7 mouse cellular contexts compared by ENCODE assay signal in genomic region chr11:90249025-90249650, GRCm38 (mm10). TPM values are rescaled to one million over a fixed set of nuclear protein-coding genes. Genes with fewer than 3 reads are reported as not detected.
DNase-seq lines count a peak whose midpoint lies in the region; ATAC-seq lines count a peak whose summit lies in the region.

Mmd (plus strand) TSS chr11:90249456.

- peak within 1 kb of the TSS; percentile 90 for H3K9ac ChIP-seq in embryonic facial prominence, embryonic 11.5 days (replicated peaks; ENCODE audit: low read length)
- H3K9ac ChIP-seq in midbrain, embryonic 13.5 days (replicated peaks) = peak within 1 kb of the TSS; percentile 92

- H3K9me3 ChIP-seq in embryonic facial prominence, embryonic 11.5 days (replicated peaks; ENCODE audit: control insufficient read depth, low read length) = no peaks in the 10 kb centered on the region
- no peaks in the 10 kb centered on the region for H3K9me3 ChIP-seq in limb, embryonic 10.5 days (replicated peaks)
- no peaks in the 10 kb centered on the region for H3K9me3 ChIP-seq in midbrain, embryonic 13.5 days

- H3K4me3 ChIP-seq in embryonic facial prominence, embryonic 11.5 days (ENCODE audit: low read depth, low read length) = peak within 1 kb of the TSS; percentile 81
- H3K4me3 ChIP-seq in limb, embryonic 10.5 days = peak within 1 kb of the TSS; percentile 73
- H3K4me3 ChIP-seq in midbrain, embryonic 13.5 days (replicated peaks) = peak within 1 kb of the TSS; percentile 85

- WGBS in embryonic facial prominence, embryonic 11.5 days = under 1% methylated on average over 50 of the region's 51 CpGs
- under 1% methylated on average over 49 of the region's 51 CpGs for WGBS in limb, embryonic 10.5 days
- WGBS in midbrain, embryonic 13.5 days = under 1% methylated on average over 48 of the region's 51 CpGs

- no peaks in the 10 kb centered on the region for H3K4me1 ChIP-seq in embryonic facial prominence, embryonic 11.5 days (ENCODE audit: control insufficient read depth, insufficient read depth, low read length)
- H3K4me1 ChIP-seq in limb, embryonic 10.5 days = peaks cover 25% of the 10 kb centered on the region
- H3K4me1 ChIP-seq in midbrain, embryonic 13.5 days (replicated peaks) = peaks cover 31% of the 10 kb centered on the region

- peak within 1 kb of the TSS; percentile 84 for H3K4me2 ChIP-seq in embryonic facial prominence, embryonic 11.5 days (ENCODE audit: low read depth, low read length)
- peak within 1 kb of the TSS; percentile 76 for H3K4me2 ChIP-seq in midbrain, embryonic 13.5 days (replicated peaks)

- peak within 1 kb of the TSS; percentile 62 for H3K27ac ChIP-seq in embryonic facial prominence, embryonic 11.5 days (replicated peaks; ENCODE audit: low read depth, low read length)
- peak within 1 kb of the TSS; percentile 96 for H3K27ac ChIP-seq in limb, embryonic 10.5 days
- H3K27ac ChIP-seq in midbrain, embryonic 13.5 days = peak within 1 kb of the TSS; percentile 94

- ATAC-seq in embryonic facial prominence, embryonic 11.5 days (replicated peaks; ENCODE audit: insufficient number of reproducible peaks, low FRiP score, low TSS enrichment, low read depth) = peak; percentile 98
- ATAC-seq in granulocyte monocyte progenitor cell, adult 5-6 weeks (replicated peaks; ENCODE audit: poor library complexity, severe bottlenecking) = peak; percentile 92
- peak; percentile 98 for ATAC-seq in midbrain, embryonic 13.5 days

- H3K36me3 ChIP-seq in embryonic facial prominence, embryonic 11.5 days (replicated peaks; ENCODE audit: control insufficient read depth, insufficient read depth, low read depth, low read length) = no peaks in the 10 kb centered on the region
- H3K36me3 ChIP-seq in limb, embryonic 10.5 days = 0 out of 2 replicates have a peak, but pooled peaks cover 12% of the 10 kb centered on the region
- H3K36me3 ChIP-seq in midbrain, embryonic 13.5 days = no peaks in the 10 kb centered on the region

- DNase-seq in adrenal gland, postnatal 14 days = peak; percentile 98
- DNase-seq in embryonic facial prominence, embryonic 11.5 days (ENCODE audit: low spot score) = peak; percentile 99
- peak; percentile 99 for DNase-seq in kidney, adult 11 months
- DNase-seq in limb, embryonic 10.5 days (ENCODE audit: low spot score) = peak; percentile 94
- peak; percentile 96 for DNase-seq in spleen, adult 12 weeks (ENCODE audit: low spot score)

- no peaks in the 10 kb centered on the region for H3K27me3 ChIP-seq in embryonic facial prominence, embryonic 11.5 days (ENCODE audit: control insufficient read depth, insufficient read depth, low read length)
- H3K27me3 ChIP-seq in limb, embryonic 10.5 days (ENCODE audit: low read depth, poor library complexity, severe bottlenecking) = no peaks in the 10 kb centered on the region
- no peaks in the 10 kb centered on the region for H3K27me3 ChIP-seq in midbrain, embryonic 13.5 days

RNA-seq across cellular contexts. Expression of gene Mmd, which starts in this region (rescaled TPM):
- total RNA-seq in adrenal gland, postnatal 14 days (2021) = 68.3 and 87.3 TPM in 2 replicates
- 45.2 and 46.3 TPM in 2 replicates for polyA plus RNA-seq in embryonic facial prominence, embryonic 11.5 days (2014; fragmentation: Nextera tagmentation; extraction: Ambion mirVana)
- 14.0 and 17.9 TPM in 2 replicates for total RNA-seq in granulocyte monocyte progenitor cell, adult 5-6 weeks (2014; fragmentation: Nextera tagmentation)
- 10.6 and 21.5 TPM in 2 replicates for total RNA-seq in granulocyte monocyte progenitor cell, adult 5-6 weeks (2017)
- 38.0 and 38.7 TPM in 2 replicates for polyA plus RNA-seq in limb, embryonic 10.5 days (2016; fragmentation: Nextera tagmentation; extraction: Ambion mirVana)
- 88.3 and 92.5 TPM in 2 replicates for polyA plus RNA-seq in midbrain, embryonic 13.5 days (2015; fragmentation: Nextera tagmentation; extraction: Ambion mirVana)

Comparison
In these comparisons a context has a peak if more than half of its experiments do, and no peak if none do; other contexts are left out.
1. Peak in every context shown above with its lines: DNase-seq, ATAC-seq, H3K4me3 ChIP-seq and H3K27ac ChIP-seq.